Mouse (Mus musculus) stomach, embryonic 14.5 days (tissue): Measurements from ENCODE around the gene Gm7970. TPM values are rescaled to one million over a fixed set of nuclear protein-coding genes. Genes with fewer than 3 reads are reported as not detected.
"Not testable (repeated sequence)": the region's sequence is repeated elsewhere in the genome, so short reads cannot be mapped to it uniquely, and the experiment has no call there.

ENCODE experiments used
- ATAC-seq: fragments of 200-750 bp; cut with Nextera tagmentation; 2 replicates; pipeline ENCODE4 v1.8.0; 2017; ENCODE audit warnings: low read depth, moderate TSS enrichment; ENCODE audit not compliant: insufficient number of reproducible peaks, insufficient read depth, low FRiP score
- H3K27ac ChIP-seq: fragments of 300-500 bp; sonication (generic); 2 replicates; pipeline ENCODE4 v1.5.1; 2014; ENCODE audit warnings: mild to moderate bottlenecking, low read length, moderate library complexity, mixed read lengths
- H3K27me3 ChIP-seq: fragments of 300-500 bp; sonication (generic); 2 replicates; pipeline ENCODE4 v1.6.1; 2014; ENCODE audit warnings: low read length, control low read depth, mixed read lengths; ENCODE audit not compliant: control insufficient read depth, insufficient read depth
- H3K36me3 ChIP-seq: fragments of 300-500 bp; sonication (generic); 2 replicates; pipeline ENCODE4 v1.6.1; 2014; ENCODE audit warnings: mild to moderate bottlenecking, control low read depth, low read length, moderate library complexity, mixed read lengths; ENCODE audit not compliant: control insufficient read depth, insufficient read depth
- H3K4me1 ChIP-seq: fragments of 300-500 bp; sonication (generic); 2 replicates; pipeline ENCODE4 v1.6.1; 2014; ENCODE audit warnings: low read length, control low read depth, mixed read lengths; ENCODE audit not compliant: control insufficient read depth, insufficient read depth
- H3K4me2 ChIP-seq: fragments of 300-500 bp; sonication (generic); replicated peaks from 2 replicates; pipeline ENCODE4 v1.6.1; 2014; ENCODE audit warnings: low read depth, low read length, control low read depth
- H3K4me3 ChIP-seq: fragments of 300-500 bp; sonication (generic); 2 replicates; pipeline ENCODE4 v1.5.1; 2014; ENCODE audit warnings: low read depth, low read length, control low read depth
- H3K9ac ChIP-seq: fragments of 300-500 bp; sonication (generic); replicated peaks from 2 replicates; pipeline ENCODE4 v1.6.1; 2014; ENCODE audit warnings: low read depth, mild to moderate bottlenecking, control low read depth, low read length, moderate library complexity, mixed read lengths
- H3K9me3 ChIP-seq: fragments of 300-500 bp; sonication (generic); 2 replicates; pipeline ENCODE4 v1.6.1; 2016; ENCODE audit warnings: low read depth, low read length, control low read depth; ENCODE audit not compliant: control insufficient read depth
- WGBS: fragments of 180-500 bp; shearing (Covaris S2); extraction: QIAGEN DNeasy Blood & Tissue Kit; methylation state at CpG from one replicate; pipeline ENCODE4 v1.1.7; 2014; 5-methylcytosine and 5-hydroxymethylcytosine counted together
- polyA plus RNA-seq: library from polyadenylated mRNA; unstranded; fragments of >200 nt; fragmentation: Nextera tagmentation; extraction: Ambion mirVana; gene quantifications from 2 replicates; pipeline ENCODE4 v1.2.1, GENCODE M21; 2014

The Gm7970 gene
- not detected in 2 replicates for polyA plus RNA-seq

- not testable (repeated sequence) for H3K9ac ChIP-seq, H3K9me3 ChIP-seq, H3K4me1 ChIP-seq, H3K4me3 ChIP-seq, H3K36me3 ChIP-seq, H3K27ac ChIP-seq, H3K4me2 ChIP-seq, ATAC-seq, H3K27me3 ChIP-seq
- no CpG with 5 or more reads among the region's 2 CpGs for WGBS
These were observed at the start of gene Gm7970 for GRCm38 (mm10) chr14:41555483-41555882. TSS of gene Gm7970 (minus strand) at chr14:41555583.

- WGBS, result 94% methylated on average over 15 of the region's 15 CpGs
These were observed 45.6 kb upstream of the Gm7970 start for GRCm38 (mm10) chr14:41600935-41601334.

DNA sequence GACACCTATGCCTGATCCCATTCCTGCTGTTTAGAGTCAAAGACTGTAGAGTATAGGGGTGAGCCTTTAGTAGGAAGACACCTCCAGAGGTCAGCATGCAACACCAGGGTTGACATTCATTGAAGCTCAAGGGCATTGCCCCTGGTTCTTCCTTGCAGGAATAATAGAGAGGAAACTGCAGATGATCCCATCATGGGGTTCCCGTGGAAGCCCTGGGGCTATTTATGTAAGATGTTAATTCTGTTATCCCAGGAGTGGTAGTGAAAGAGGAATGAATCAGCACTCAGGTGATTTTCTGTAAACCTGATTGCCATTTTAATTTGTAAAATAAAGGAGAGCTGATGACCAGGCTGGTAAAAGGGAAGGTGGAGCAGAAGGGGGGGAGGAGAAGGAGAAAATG lies 31.0 kb upstream of the Gm7970 start:
- 73% methylated on average over 1 of the region's 1 CpGs for WGBS
- H3K9ac ChIP-seq, H3K36me3 ChIP-seq, H3K4me3 ChIP-seq, H3K9me3 ChIP-seq, H3K4me2 ChIP-seq, ATAC-seq, H3K27ac ChIP-seq, H3K27me3 ChIP-seq, H3K4me1 ChIP-seq: not testable (repeated sequence)

More at GRCm38 (mm10) chr14:41600935-41601334, 45.6 kb upstream of the Gm7970 start:
- not testable (repeated sequence) for H3K36me3 ChIP-seq, ATAC-seq, H3K9me3 ChIP-seq, H3K4me2 ChIP-seq, H3K9ac ChIP-seq, H3K4me1 ChIP-seq, H3K27me3 ChIP-seq, H3K4me3 ChIP-seq, H3K27ac ChIP-seq

DNA sequence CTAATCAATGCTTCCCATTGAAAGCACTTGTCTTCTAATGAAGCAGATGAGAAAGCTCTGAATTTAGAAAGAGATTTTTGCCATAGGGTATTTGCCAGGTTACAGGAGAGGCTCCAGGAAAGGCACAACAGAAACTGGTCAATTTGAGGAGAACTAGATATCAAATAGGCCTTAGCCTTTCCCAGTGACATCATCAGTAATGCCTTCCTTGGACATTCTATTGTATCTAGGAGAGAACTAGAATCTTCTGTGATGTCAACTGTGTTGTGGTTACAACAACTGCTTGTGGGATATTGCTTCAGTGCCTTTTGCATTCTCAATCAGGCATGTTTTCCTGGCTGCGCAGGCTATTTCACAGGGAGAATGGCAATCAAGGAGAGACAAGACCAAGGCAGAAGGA lies 17.5 kb upstream of the Gm7970 start, which contains the start of gene 1700049E17Rik2:
Gene 1700049E17Rik2 (plus strand): TSS at position 301 of the 400 bp plus-strand sequence.
- H3K27me3 ChIP-seq, H3K36me3 ChIP-seq, ATAC-seq, H3K9ac ChIP-seq, H3K9me3 ChIP-seq, H3K4me3 ChIP-seq, H3K27ac ChIP-seq, H3K4me2 ChIP-seq, H3K4me1 ChIP-seq: not testable (repeated sequence)
- WGBS, result no CpG with 5 or more reads among the region's 1 CpGs

- H3K4me2 ChIP-seq, H3K27me3 ChIP-seq, H3K4me1 ChIP-seq, H3K9me3 ChIP-seq, ATAC-seq, H3K36me3 ChIP-seq, H3K27ac ChIP-seq, H3K9ac ChIP-seq, H3K4me3 ChIP-seq: not testable (repeated sequence)
- WGBS, result 79% methylated on average over 1 of the region's 1 CpGs
These were observed 30.7 kb downstream of the Gm7970 start for GRCm38 (mm10) chr14:41524695-41525094.

GRCm38 (mm10) chr14:41520683-41521082 lies 34.7 kb downstream of the Gm7970 start:
- not testable (repeated sequence) for H3K27me3 ChIP-seq, H3K4me1 ChIP-seq, H3K27ac ChIP-seq, H3K4me2 ChIP-seq, H3K4me3 ChIP-seq, H3K9ac ChIP-seq, ATAC-seq, H3K36me3 ChIP-seq, H3K9me3 ChIP-seq
- WGBS, result 79% methylated on average over 5 of the region's 5 CpGs

Other genes starting within 250 kb of the Gm7970 start
- not detected in 2 replicates for gene Gm5798, start 207.0 kb downstream of the Gm7970 start, polyA plus RNA-seq
- gene Gm7945, start 169.2 kb downstream of the Gm7970 start, polyA plus RNA-seq, result not detected in 2 replicates
- gene Gm6482, start 147.3 kb downstream of the Gm7970 start, polyA plus RNA-seq, result not detected in 2 replicates
- gene Gm7954, start 102.1 kb downstream of the Gm7970 start, polyA plus RNA-seq, result not detected in 2 replicates
- not detected in 2 replicates for gene Gm3486, start 66.1 kb downstream of the Gm7970 start, polyA plus RNA-seq
- gene 1700049E17Rik2, start 17.6 kb upstream of the Gm7970 start, polyA plus RNA-seq, result not detected in 2 replicates
- gene Gm3072, start 69.0 kb upstream of the Gm7970 start, polyA plus RNA-seq, result not detected in 2 replicates
- gene Gm3676, start 90.9 kb upstream of the Gm7970 start, polyA plus RNA-seq, result not detected in 2 replicates
- not detected in 2 replicates for gene Gm8068, start 146.3 kb upstream of the Gm7970 start, polyA plus RNA-seq
- gene Gm7929, start 195.0 kb upstream of the Gm7970 start, polyA plus RNA-seq, result not detected in 2 replicates
- not detected in 2 replicates for gene Gm47189, start 216.9 kb upstream of the Gm7970 start, polyA plus RNA-seq